Mouse (Mus musculus) MEL (cell line): ENCODE measurements around the gene Tpcn2. TPM values are rescaled to one million over a fixed set of nuclear protein-coding genes. Genes with fewer than 3 reads are reported as not detected.

Experiments used
- DNase-seq: peaks from one replicate; pipeline ENCODE4 v3.0.0; 2011; ENCODE audit warnings: low read depth, low spot score
- H3K27ac ChIP-seq: 2 replicates; pipeline ENCODE4 v1.5.1; 2012; ENCODE audit warnings: low read depth, mild to moderate bottlenecking, control low read depth, low read length, moderate library complexity; ENCODE audit not compliant: control insufficient read depth
- H3K27me3 ChIP-seq, 2 experiments: fragments of 150-350 bp in 1 of 2; sonication (generic) in 1 of 2; 2 replicates each; pipeline ENCODE4 v1.6.1; 2012; ENCODE audit warnings: low read length in 2 of 2, mild to moderate bottlenecking in 2 of 2, improper control_type of control experiment in 1 of 2, moderate library complexity in 1 of 2; ENCODE audit not compliant: insufficient read depth in 2 of 2, control insufficient read depth in 1 of 2
- H3K36me3 ChIP-seq, 2 experiments: 2 replicates each; pipeline ENCODE4 v1.6.1; 2012 to 2014; ENCODE audit warnings: low read length in 2 of 2, improper control_type of control experiment in 1 of 2, inconsistent platforms in 1 of 2, mild to moderate bottlenecking in 1 of 2; ENCODE audit not compliant: insufficient read depth in 2 of 2, control insufficient read depth in 1 of 2
- H3K4me1 ChIP-seq, 2 experiments: fragments of 150-350 bp in 1 of 2; sonication (generic) in 1 of 2; 2 replicates each; pipeline ENCODE4 v1.6.1; 2012; ENCODE audit warnings: low read length in 2 of 2, improper control_type of control experiment in 1 of 2, mild to moderate bottlenecking in 1 of 2; ENCODE audit not compliant: insufficient read depth in 2 of 2, control insufficient read depth in 1 of 2
- H3K4me3 ChIP-seq, 2 experiments: fragments of 150-350 bp in 1 of 2; sonication (generic) in 1 of 2; 2 replicates each; pipeline ENCODE4 v1.5.1; 2012; ENCODE audit warnings: low read depth in 2 of 2, low read length in 2 of 2, mild to moderate bottlenecking in 2 of 2, moderate library complexity in 2 of 2, control low read depth in 1 of 2, improper control_type of control experiment in 1 of 2; ENCODE audit not compliant: control insufficient read depth in 1 of 2, insufficient read depth in 1 of 2
- H3K79me2 ChIP-seq: 2 replicates; pipeline ENCODE4 v1.6.1; 2012; ENCODE audit warnings: mild to moderate bottlenecking, low read length, moderate library complexity; ENCODE audit not compliant: control insufficient read depth, poor library complexity, insufficient read depth
- H3K9ac ChIP-seq: 2 replicates; pipeline ENCODE4 v1.6.1; 2012; ENCODE audit warnings: low read depth, mild to moderate bottlenecking, control low read depth, low read length, moderate library complexity; ENCODE audit not compliant: control insufficient read depth, poor library complexity, severe bottlenecking
- H3K9me3 ChIP-seq: fragments of 150-350 bp; sonication (generic); replicated peaks from 2 replicates; pipeline ENCODE4 v1.6.1; 2012; ENCODE audit warnings: mild to moderate bottlenecking, low read length, improper control_type of control experiment, moderate library complexity; ENCODE audit not compliant: insufficient read depth
- CHD1 ChIP-seq: IDR thresholded peaks from 2 replicates; pipeline ENCODE4 v1.6.1; 2012; ENCODE audit warnings: low read depth, mild to moderate bottlenecking, inconsistent platforms, low read length, improper control_type of control experiment
- CTCF ChIP-seq, 3 experiments: IDR thresholded peaks in 2 of 3; conservative IDR thresholded peaks in 1 of 3; 2 replicates each; pipeline ENCODE4 v1.5.1; 2011 to 2012; ENCODE audit warnings: low read length in 3 of 3, low read depth in 2 of 3, mild to moderate bottlenecking in 2 of 3, improper control_type of control experiment in 1 of 3, inconsistent platforms in 1 of 3, mixed read lengths in 1 of 3, moderate library complexity in 1 of 3; ENCODE audit not compliant: control insufficient read depth in 1 of 3, insufficient read depth in 1 of 3, poor library complexity in 1 of 3, severe bottlenecking in 1 of 3
- E2F4 ChIP-seq: IDR thresholded peaks from 2 replicates; pipeline ENCODE4 v1.6.1; 2011; ENCODE audit warnings: low read depth, low read length, improper control_type of control experiment, borderline replicate concordance
- ELF1 ChIP-seq: IDR thresholded peaks from 2 replicates; pipeline ENCODE4 v1.6.1; 2014; ENCODE audit warnings: low read depth, mild to moderate bottlenecking, inconsistent platforms, low read length, improper control_type of control experiment, moderate library complexity
- ETS1 ChIP-seq: IDR thresholded peaks from 2 replicates; pipeline ENCODE4 v1.6.1; 2012; ENCODE audit warnings: low read depth, mild to moderate bottlenecking, inconsistent platforms, low read length, improper control_type of control experiment, moderate library complexity
- GATA1 ChIP-seq: IDR thresholded peaks from 2 replicates; pipeline ENCODE4 v1.6.1; 2011; ENCODE audit warnings: low read depth, low read length, improper control_type of control experiment
- JUND ChIP-seq: IDR thresholded peaks from 2 replicates; pipeline ENCODE4 v1.6.1; 2011; ENCODE audit warnings: low read depth, mild to moderate bottlenecking, improper control_type of control experiment, low read length
- MAFK ChIP-seq: IDR thresholded peaks from 2 replicates; pipeline ENCODE4 v1.6.1; 2011; ENCODE audit warnings: low read depth, mild to moderate bottlenecking, low read length, improper control_type of control experiment, borderline replicate concordance
- MAX ChIP-seq: IDR thresholded peaks from 2 replicates; pipeline ENCODE4 v1.6.1; 2011; ENCODE audit warnings: low read length, improper control_type of control experiment
- MAZ ChIP-seq: IDR thresholded peaks from 2 replicates; pipeline ENCODE4 v1.6.1; 2012; ENCODE audit warnings: low read depth, mild to moderate bottlenecking, inconsistent platforms, low read length, improper control_type of control experiment
- MXI1 ChIP-seq: IDR thresholded peaks from 2 replicates; pipeline ENCODE4 v1.6.1; 2011; ENCODE audit warnings: mild to moderate bottlenecking, low read depth, low read length, improper control_type of control experiment
- MYC ChIP-seq: IDR thresholded peaks from 2 replicates; pipeline ENCODE4 v1.6.1; 2011; ENCODE audit warnings: low read depth, mild to moderate bottlenecking, low read length, improper control_type of control experiment, moderate library complexity
- POLR2A ChIP-seq, 2 experiments: IDR thresholded peaks; 2 replicates each; pipeline ENCODE4 v1.6.1; 2011 to 2012; ENCODE audit warnings: low read length in 2 of 2, mild to moderate bottlenecking in 2 of 2, control low read depth in 1 of 2, improper control_type of control experiment in 1 of 2, low read depth in 1 of 2, moderate library complexity in 1 of 2; ENCODE audit not compliant: control insufficient read depth in 1 of 2, insufficient read depth in 1 of 2, poor library complexity in 1 of 2
- POLR2AphosphoS5 ChIP-seq: IDR thresholded peaks from 2 replicates; pipeline ENCODE4 v1.6.1; 2012; ENCODE audit warnings: low read depth, borderline replicate concordance, mild to moderate bottlenecking, inconsistent platforms, low read length, moderate library complexity, mixed read lengths
- RAD21 ChIP-seq: IDR thresholded peaks from 2 replicates; pipeline ENCODE4 v1.6.1; 2011; ENCODE audit warnings: mild to moderate bottlenecking, low read depth, low read length, improper control_type of control experiment
- RCOR1 ChIP-seq: IDR thresholded peaks from 2 replicates; pipeline ENCODE4 v1.6.1; 2012; ENCODE audit warnings: low read depth, mild to moderate bottlenecking, inconsistent platforms, low read length, improper control_type of control experiment
- SMC3 ChIP-seq: IDR thresholded peaks from 2 replicates; pipeline ENCODE4 v1.6.1; 2011; ENCODE audit warnings: low read depth, low read length, improper control_type of control experiment
- TAL1 ChIP-seq: IDR thresholded peaks from 2 replicates; pipeline ENCODE4 v1.6.1; 2012; ENCODE audit warnings: mild to moderate bottlenecking, inconsistent platforms, low read length, moderate library complexity, mixed read lengths
- TBP ChIP-seq: IDR thresholded peaks from 2 replicates; pipeline ENCODE4 v1.8.0; 2011; ENCODE audit warnings: low read depth, low read length, improper control_type of control experiment
- TCF12 ChIP-seq: IDR thresholded peaks from 2 replicates; pipeline ENCODE4 v1.6.1; 2014; ENCODE audit warnings: low read depth, mild to moderate bottlenecking, inconsistent platforms, low read length, improper control_type of control experiment, moderate library complexity
- UBTF ChIP-seq: IDR thresholded peaks from 2 replicates; pipeline ENCODE4 v1.6.1; 2012; ENCODE audit warnings: low read depth, mild to moderate bottlenecking, inconsistent platforms, low read length, improper control_type of control experiment, moderate library complexity, borderline replicate concordance; ENCODE audit not compliant: insufficient read depth
- ZC3H11A ChIP-seq: IDR thresholded peaks from 2 replicates; pipeline ENCODE4 v1.6.1; 2012; ENCODE audit warnings: low read depth, mild to moderate bottlenecking, inconsistent platforms, low read length, improper control_type of control experiment
- ZMIZ1 ChIP-seq: IDR thresholded peaks from 2 replicates; pipeline ENCODE4 v1.6.1; 2012; ENCODE audit warnings: low read depth, mild to moderate bottlenecking, inconsistent platforms, low read length, improper control_type of control experiment, moderate library complexity
- polyA plus RNA-seq, 2 experiments: library from polyadenylated mRNA; stranded (reverse) in 1 of 2; unstranded in 1 of 2; fragments of >175 nt in 1 of 2; fragments of >200 nt in 1 of 2; gene quantifications; 2 replicates each; pipeline versions ENCODE4 v1.2.1 to v1.2.4; 2012; ENCODE audit warnings: low replicate concordance in 2 of 2, low read depth in 1 of 2; ENCODE audit not compliant: insufficient read length in 2 of 2, insufficient read depth in 1 of 2, missing spikeins in 1 of 2
- total RNA-seq: library from RNA; depleted of rRNA; stranded (reverse); fragments of 300-350 nt; gene quantifications from 2 replicates; pipeline ENCODE4 v1.2.3, GENCODE M21; 2012

Gene Tpcn2
- total and polyA plus RNA-seq, 3 experiments = 6.4 to 10.3 TPM; not detected in 1

GRCm38 (mm10) chr7:145182388-145182787 lies 101.4 kb downstream of the Tpcn2 start:
- Histone ChIP-seq H3K27me3 (no peaks in the 10 kb centered on the region), H3K27ac (no peak overlapping the region), H3K79me2 (no peaks in the 10 kb centered on the region), H3K36me3 (no peaks in the 10 kb centered on the region), H3K4me3 (no peak overlapping the region), H3K4me1 (no peaks in the 10 kb centered on the region), H3K9me3 (no peaks in the 10 kb centered on the region), H3K9ac (no peak overlapping the region)
- no peak for DNase-seq
- TF ChIP-seq E2F4 (no peak), RAD21 (no peak), SMC3 (no peak), MYC (no peak), ETS1 (no peak), ZC3H11A (no peak), MAX (no peak), ELF1 (no peak), POLR2AphosphoS5 (no peak), MAZ (no peak), POLR2A (IDR thresholded peaks at IDR 0.05; ENCODE audit: control insufficient read depth in 1 of 2, insufficient read depth in 1 of 2, low read depth in 1 of 2, low read length in 2 of 2, poor library complexity in 1 of 2) (no peak), MXI1 (no peak), ZMIZ1 (no peak), JUND (no peak), RCOR1 (no peak), TCF12 (no peak), GATA1 (no peak), UBTF (no peak), TBP (no peak)

GRCm38 (mm10) chr7:145181376-145182034 lies 102.3 kb downstream of the Tpcn2 start:
- H3K27ac ChIP-seq = no peak overlapping the region
- H3K9ac ChIP-seq = no peak overlapping the region
- H3K27me3 ChIP-seq = no peaks in the 10 kb centered on the region
- no peaks in the 10 kb centered on the region for H3K79me2 ChIP-seq
- no peaks in the 10 kb centered on the region for H3K4me1 ChIP-seq
- H3K36me3 ChIP-seq = no peaks in the 10 kb centered on the region
- no peak for TF ChIP-seq CTCF (IDR thresholded peaks at IDR 0.05 in 2 of 3, conservative IDR thresholded peaks at IDR 0.05 in 1 of 3; ENCODE audit: control insufficient read depth in 1 of 3, insufficient read depth in 1 of 3, low read depth in 2 of 3, low read length in 3 of 3, poor library complexity in 1 of 3, severe bottlenecking in 1 of 3)
- TF ChIP-seq CHD1 = no peak
- TF ChIP-seq E2F4 = no peak
- TF ChIP-seq TAL1 = no peak
- TF ChIP-seq TCF12 = no peak
- TF ChIP-seq MAFK = no peak
- no peak for TF ChIP-seq MAX
- no peaks in the 10 kb centered on the region for H3K9me3 ChIP-seq
- DNase-seq = no peak
- H3K4me3 ChIP-seq = no peak overlapping the region
